Mouse (Mus musculus) embryonic fibroblast, embryonic 13.5 days (primary cell): Measurements from ENCODE around the gene Ttc8.

ENCODE experiments used
- CTCF ChIP-seq: IDR thresholded peaks from 2 replicates; pipeline ENCODE4 v1.5.1; 2011; ENCODE audit warnings: mild to moderate bottlenecking, control low read depth, low read length, moderate library complexity, borderline replicate concordance; ENCODE audit not compliant: insufficient read depth
- POLR2A ChIP-seq: IDR thresholded peaks from 2 replicates; pipeline ENCODE4 v1.6.1; 2011; ENCODE audit warnings: low read depth, mild to moderate bottlenecking, control low read depth, low read length, moderate library complexity

- TF ChIP-seq POLR2A (no peak), CTCF (no peak)
Measured at GRCm38 (mm10) chr12:98899676-98900075, 20.7 kb upstream of the Ttc8 start.
